Mouse (Mus musculus): ENCODE results near the gene Ddx47. TPM values are rescaled to one million over a fixed set of nuclear protein-coding genes. Genes with fewer than 3 reads are reported as not detected.

Gene Ddx47
- polyA plus RNA-seq, 1 experiment = 56.9 TPM

- no peak within 1 kb of the TSS for H3K27ac ChIP-seq (ENCODE audit: control insufficient read depth, insufficient read depth, low read depth, low read length, poor library complexity)
- H3K4me3 ChIP-seq (replicated peaks; ENCODE audit: control insufficient read depth, low read depth, low read length) = peak within 1 kb of the TSS; percentile 18
- no peaks in the 10 kb centered on the region for H3K4me1 ChIP-seq (ENCODE audit: control insufficient read depth, insufficient read depth, low read length)
- WGBS = 1% methylated on average over 44 of the region's 44 CpGs
- TF ChIP-seq POLR2A (IDR thresholded peaks at IDR 0.05; ENCODE audit: borderline replicate concordance, control insufficient read depth, low read depth, low read length) = no peak
- no peak for TF ChIP-seq CTCF (IDR thresholded peaks at IDR 0.05; ENCODE audit: control insufficient read depth, insufficient read depth, low read length)
Measured at GRCm38 (mm10) chr6:135065236-135065957, 54.0 kb downstream of the Ddx47 start, which contains the start of gene Gprc5a. Gprc5a (plus strand) TSS chr6:135065651.

GRCm38 (mm10) chr6:135066795-135067445 is 55.5 kb downstream of the Ddx47 start:
- WGBS = 83% methylated on average over 6 of the region's 6 CpGs
- Histone ChIP-seq H3K4me1 (ENCODE audit: control insufficient read depth, insufficient read depth, low read length) (no peaks in the 10 kb centered on the region), H3K27ac (ENCODE audit: control insufficient read depth, insufficient read depth, low read depth, low read length, poor library complexity) (no peak overlapping the region), H3K4me3 (replicated peaks; ENCODE audit: control insufficient read depth, low read depth, low read length) (no peak overlapping the region)
- no peak for TF ChIP-seq CTCF (IDR thresholded peaks at IDR 0.05; ENCODE audit: control insufficient read depth, insufficient read depth, low read length)

- no peak for TF ChIP-seq POLR2A (IDR thresholded peaks at IDR 0.05; ENCODE audit: borderline replicate concordance, control insufficient read depth, low read depth, low read length)
- TF ChIP-seq CTCF (IDR thresholded peaks at IDR 0.05; ENCODE audit: control insufficient read depth, insufficient read depth, low read length) = no peak
- H3K4me3 ChIP-seq (replicated peaks; ENCODE audit: control insufficient read depth, low read depth, low read length) = no peak overlapping the region
- no peaks in the 10 kb centered on the region for H3K4me1 ChIP-seq (ENCODE audit: control insufficient read depth, insufficient read depth, low read length)
- H3K27ac ChIP-seq (ENCODE audit: control insufficient read depth, insufficient read depth, low read depth, low read length, poor library complexity) = no peak overlapping the region
- 77% methylated on average over 5 of the region's 5 CpGs for WGBS
Measured at GRCm38 (mm10) chr6:135068221-135068620, 56.8 kb downstream of the Ddx47 start.

- no peak overlapping the region for H3K4me3 ChIP-seq (replicated peaks; ENCODE audit: control insufficient read depth, low read depth, low read length)
- H3K4me1 ChIP-seq (ENCODE audit: control insufficient read depth, insufficient read depth, low read length) = no peaks in the 10 kb centered on the region
- no peak for TF ChIP-seq CTCF (IDR thresholded peaks at IDR 0.05; ENCODE audit: control insufficient read depth, insufficient read depth, low read length)
- no peak for TF ChIP-seq POLR2A (IDR thresholded peaks at IDR 0.05; ENCODE audit: borderline replicate concordance, control insufficient read depth, low read depth, low read length)
- 70% methylated on average over 6 of the region's 6 CpGs for WGBS
- H3K27ac ChIP-seq (ENCODE audit: control insufficient read depth, insufficient read depth, low read depth, low read length, poor library complexity) = no peak overlapping the region
Measured at GRCm38 (mm10) chr6:135069856-135070255, 58.4 kb downstream of the Ddx47 start.

GRCm38 (mm10) chr6:135070347-135070746 is 58.9 kb downstream of the Ddx47 start:
- no peak for TF ChIP-seq POLR2A (IDR thresholded peaks at IDR 0.05; ENCODE audit: borderline replicate concordance, control insufficient read depth, low read depth, low read length)
- no peak for TF ChIP-seq CTCF (IDR thresholded peaks at IDR 0.05; ENCODE audit: control insufficient read depth, insufficient read depth, low read length)
- H3K4me3 ChIP-seq (replicated peaks; ENCODE audit: control insufficient read depth, low read depth, low read length) = no peak overlapping the region
- 82% methylated on average over 2 of the region's 2 CpGs for WGBS

More at GRCm38 (mm10) chr6:135070347-135070746, 58.9 kb downstream of the Ddx47 start:
- no peak overlapping the region for H3K27ac ChIP-seq (ENCODE audit: control insufficient read depth, insufficient read depth, low read depth, low read length, poor library complexity)
- H3K4me1 ChIP-seq (ENCODE audit: control insufficient read depth, insufficient read depth, low read length) = no peaks in the 10 kb centered on the region

Other genes with a start within 250 kb of the Ddx47 start
- gene Dusp16, start 219.0 kb upstream of the Ddx47 start, polyA plus RNA-seq (2011; ENCODE audit: insufficient read depth, insufficient read length, low replicate concordance, missing spikeins) = 2.7 and 11.2 TPM in 2 replicates
- gene Crebl2, start 181.5 kb upstream of the Ddx47 start, polyA plus RNA-seq (2011; ENCODE audit: insufficient read depth, insufficient read length, low replicate concordance, missing spikeins) = 4.2 and 8.3 TPM in 2 replicates
- 6.9 and 16.6 TPM in 2 replicates for gene Gpr19, start 113.0 kb upstream of the Ddx47 start, polyA plus RNA-seq (2011; ENCODE audit: insufficient read depth, insufficient read length, low replicate concordance, missing spikeins)
- 40.0 and 47.4 TPM in 2 replicates for gene Cdkn1b, start 91.2 kb upstream of the Ddx47 start, polyA plus RNA-seq (2011; ENCODE audit: insufficient read depth, insufficient read length, low replicate concordance, missing spikeins)
- 2.4 and 6.2 TPM in 2 replicates for gene Apold1, start 29.9 kb upstream of the Ddx47 start, polyA plus RNA-seq (2011; ENCODE audit: insufficient read depth, insufficient read length, low replicate concordance, missing spikeins)
- gene Gprc5a, start 54.0 kb downstream of the Ddx47 start, polyA plus RNA-seq (2011; ENCODE audit: insufficient read depth, insufficient read length, low replicate concordance, missing spikeins) = not detected in 2 replicates
- not detected in 2 replicates for gene Gprc5d, start 106.7 kb downstream of the Ddx47 start, polyA plus RNA-seq (2011; ENCODE audit: insufficient read depth, insufficient read length, low replicate concordance, missing spikeins)
- 28.7 and 38.2 TPM in 2 replicates for gene Fam234b, start 186.4 kb downstream of the Ddx47 start, polyA plus RNA-seq (2011; ENCODE audit: insufficient read depth, insufficient read length, low replicate concordance, missing spikeins)
- gene Hebp1, start 186.4 kb downstream of the Ddx47 start, polyA plus RNA-seq (2011; ENCODE audit: insufficient read depth, insufficient read length, low replicate concordance, missing spikeins) = 103 and 178 TPM in 2 replicates
- gene Gsg1, start 242.7 kb downstream of the Ddx47 start, polyA plus RNA-seq (2011; ENCODE audit: insufficient read depth, insufficient read length, low replicate concordance, missing spikeins) = not detected in 2 replicates

Data from bone marrow, adult 2 months (tissue).